Mouse (Mus musculus) gastrocnemius, postnatal 4 days (tissue): ENCODE measurements at regions not wholly inside any gene's neighbourhood (a gene's known extent, or its start where the extent isn't known, plus 50 kb on each side); places are given as distances from the start of the nearest gene placed in this dataset.

Experiments used
- DNase-seq, 2 experiments: peaks; one replicate each; pipeline ENCODE4 v3.0.0; 2021 to 2022; ENCODE audit warnings: low spot score in 2 of 2, mixed read lengths in 2 of 2

DNA sequence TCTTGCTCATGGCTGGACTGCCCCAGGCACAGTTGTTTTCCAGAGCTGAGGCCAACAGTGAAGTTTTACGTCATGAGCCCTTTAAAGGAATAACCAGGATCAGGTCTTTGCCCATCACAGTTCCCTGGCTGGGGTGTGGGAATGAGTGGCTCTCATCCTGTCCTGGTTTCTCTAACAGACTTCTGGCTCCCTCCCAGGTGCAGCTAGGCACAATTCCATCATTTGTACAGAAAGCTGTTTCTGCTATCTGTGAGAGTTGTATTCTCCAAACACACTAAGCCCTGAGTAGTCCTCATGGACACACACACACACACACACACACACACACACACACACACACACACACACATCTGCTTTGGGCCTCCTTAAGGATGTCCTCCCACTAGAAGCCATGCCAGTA is 127.1 kb upstream of the Impad1 start:
- DNase-seq, result no peak

DNA sequence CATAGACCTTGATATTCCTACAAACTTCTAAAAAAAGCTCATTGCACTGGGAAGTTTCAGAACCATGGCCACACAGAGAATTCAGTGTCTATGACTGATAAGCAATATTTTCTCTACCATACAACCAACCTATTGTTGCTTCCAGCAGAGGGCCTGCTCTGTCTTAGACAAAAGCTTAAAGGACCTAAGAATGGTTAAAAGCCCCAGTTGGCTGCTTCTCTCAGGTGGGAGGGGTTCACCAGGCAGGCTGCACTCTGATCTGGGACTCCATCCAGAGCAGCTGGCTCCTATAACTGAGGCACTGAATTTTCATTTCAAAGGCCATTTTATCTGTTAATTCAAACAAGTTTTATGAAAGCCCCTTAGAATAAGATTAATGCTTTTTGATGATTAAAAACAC is 82.1 kb upstream of the Impad1 start:
- peak in 1 of 2 experiments; percentile 39 for DNase-seq

DNA sequence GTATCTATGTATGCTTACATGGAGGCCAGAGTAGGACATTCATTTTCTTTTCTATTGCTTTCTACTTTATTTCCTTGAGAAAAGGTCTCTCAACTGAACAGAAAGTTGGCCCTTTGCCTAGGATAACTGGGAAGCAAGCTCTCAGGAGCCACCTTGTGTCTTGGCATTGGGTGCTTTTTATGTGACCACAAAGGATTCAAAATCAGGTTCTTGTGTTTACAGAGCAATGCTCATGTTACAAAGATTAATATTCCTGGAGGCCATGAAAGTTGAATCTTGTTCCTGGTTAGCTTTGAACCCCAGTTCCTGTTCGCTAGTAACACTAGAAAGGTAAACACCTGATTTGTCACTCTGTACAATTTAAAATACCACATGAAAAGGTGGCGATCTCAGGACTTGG is 65.2 kb upstream of the Impad1 start:
- DNase-seq, result no peak
